Mouse (Mus musculus) kidney, postnatal 10 days (tissue): ENCODE data around the gene Pax7.

ENCODE experiments used
- DNase-seq: peaks from one replicate; pipeline ENCODE4 v3.0.0; 2021; ENCODE audit warnings: mixed read lengths

The Pax7 gene

DNA sequence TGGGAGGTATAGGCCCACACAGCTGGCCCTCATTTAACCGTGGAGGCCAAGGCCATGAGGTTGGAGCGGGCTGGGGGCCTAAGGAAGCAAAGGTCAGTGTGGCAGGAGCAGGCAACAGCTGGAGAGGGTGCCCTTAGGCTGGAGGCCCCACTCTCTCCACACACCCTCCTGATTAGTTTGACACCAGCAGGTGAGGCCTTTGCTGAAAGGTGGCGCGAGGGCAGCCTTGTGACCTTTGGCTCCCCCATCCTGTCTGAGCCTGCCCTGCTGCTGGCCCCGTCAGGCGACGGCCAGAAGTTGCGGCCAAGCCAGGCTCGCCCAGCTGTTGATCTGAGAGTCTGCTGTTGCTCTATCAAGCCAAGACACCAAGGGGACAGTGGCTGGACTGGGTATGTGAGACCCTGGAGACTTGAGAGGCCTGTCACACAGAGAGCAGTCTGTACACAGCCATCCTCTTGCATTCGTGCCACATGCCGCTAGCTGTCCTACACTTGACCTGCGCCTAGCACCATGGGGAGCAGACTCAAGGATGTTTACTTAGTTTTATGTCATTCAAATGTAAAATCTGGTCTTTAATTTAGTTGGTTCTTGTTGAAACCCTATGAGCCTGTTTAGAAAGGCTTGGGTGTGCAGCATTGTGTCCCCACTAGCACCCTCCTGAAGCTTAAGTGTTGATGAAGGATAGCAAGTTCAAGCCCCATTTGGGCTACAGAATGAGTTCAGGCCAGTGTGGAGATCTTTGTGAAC lies 86.0 kb downstream of the Pax7 start:
- peak; percentile 24 for DNase-seq

DNA sequence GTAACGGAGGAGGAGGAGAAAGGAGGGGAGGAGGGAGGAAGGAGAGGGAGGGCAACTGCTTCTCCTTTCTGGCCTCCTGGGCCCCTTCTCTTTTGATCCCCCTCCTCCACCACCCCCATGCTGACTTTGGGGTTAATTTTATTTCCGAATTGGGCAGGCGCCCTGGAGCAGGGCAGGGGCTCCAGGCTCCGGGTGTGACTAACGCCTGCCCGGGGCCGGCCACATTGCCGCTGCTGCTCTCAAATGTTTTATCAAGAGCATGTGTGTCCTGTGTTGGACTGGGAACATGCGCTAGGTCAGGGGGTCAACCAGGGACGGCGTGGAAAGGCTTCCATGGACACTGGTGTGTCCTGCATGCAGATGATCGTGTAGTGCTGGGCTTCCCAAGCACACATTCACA lies 87.2 kb downstream of the Pax7 start:
- DNase-seq: no peak

DNA sequence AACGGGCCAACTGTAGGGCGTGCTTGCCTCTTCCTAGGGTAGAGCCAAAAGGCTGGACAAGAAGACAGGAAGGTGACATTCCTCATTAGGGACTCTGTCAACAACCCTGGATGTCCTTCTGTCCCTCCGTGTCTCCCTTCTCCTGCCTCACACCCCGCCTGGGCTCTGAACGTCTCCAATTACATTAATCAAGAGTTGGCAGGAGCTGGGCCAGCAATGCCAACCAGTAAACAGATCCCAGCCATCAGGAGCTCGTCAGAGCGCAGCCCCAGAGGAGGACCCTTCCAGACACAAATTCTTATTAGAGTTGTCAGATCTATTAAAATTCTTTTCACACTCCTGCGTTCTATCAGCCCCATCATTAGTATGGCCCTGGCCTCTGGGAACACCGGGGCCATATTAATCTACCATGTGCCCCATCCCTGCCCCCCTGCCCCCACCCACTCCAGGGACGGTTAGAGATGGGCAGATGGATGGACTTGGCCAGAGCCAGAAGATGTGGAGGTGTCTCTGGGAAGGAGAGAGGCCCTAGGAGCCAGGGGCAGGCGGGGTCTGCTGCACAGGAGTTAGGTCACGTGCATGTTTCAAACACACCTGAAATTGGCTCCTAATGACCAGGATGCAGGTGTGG lies 88.4 kb downstream of the Pax7 start:
- no peak for DNase-seq

DNA sequence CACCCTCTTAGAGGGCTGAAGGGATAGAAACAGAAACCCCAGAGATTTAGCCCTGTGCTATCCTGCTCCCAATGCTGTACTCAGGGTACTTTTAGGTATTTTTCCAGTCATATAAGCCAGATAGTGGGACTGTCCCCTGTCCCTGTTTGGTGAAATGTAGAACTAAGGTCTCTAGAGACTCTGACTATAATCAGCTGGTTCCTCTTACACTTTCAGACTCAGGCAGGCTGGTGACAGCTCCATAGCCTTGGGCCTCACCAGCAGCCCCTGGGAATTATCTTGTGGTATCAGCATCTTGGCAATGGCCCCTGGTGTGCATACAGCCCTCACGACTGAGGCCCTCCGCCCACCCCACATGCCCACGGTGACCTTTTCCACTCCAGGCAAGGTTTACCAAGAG lies 89.7 kb downstream of the Pax7 start:
- no peak for DNase-seq

DNA sequence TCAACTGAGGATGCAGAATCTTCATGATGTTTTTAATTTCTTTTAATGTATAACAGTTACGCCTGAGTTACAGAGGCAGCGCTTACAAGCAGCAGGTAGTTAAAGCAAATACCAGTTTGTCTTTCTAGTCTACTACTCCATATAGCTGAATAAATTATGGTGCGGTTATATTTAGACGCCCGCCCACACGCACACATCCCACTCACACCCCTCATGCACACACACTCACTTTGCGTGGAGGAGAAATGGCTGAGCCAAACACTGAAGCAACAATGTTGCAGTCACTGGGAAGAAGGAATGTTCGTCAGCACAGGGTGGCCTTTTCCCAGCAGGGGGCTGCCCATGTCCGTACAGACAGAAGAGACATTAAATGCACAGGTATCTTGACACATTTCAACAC lies 96.3 kb downstream of the Pax7 start:
- no peak for DNase-seq

DNA sequence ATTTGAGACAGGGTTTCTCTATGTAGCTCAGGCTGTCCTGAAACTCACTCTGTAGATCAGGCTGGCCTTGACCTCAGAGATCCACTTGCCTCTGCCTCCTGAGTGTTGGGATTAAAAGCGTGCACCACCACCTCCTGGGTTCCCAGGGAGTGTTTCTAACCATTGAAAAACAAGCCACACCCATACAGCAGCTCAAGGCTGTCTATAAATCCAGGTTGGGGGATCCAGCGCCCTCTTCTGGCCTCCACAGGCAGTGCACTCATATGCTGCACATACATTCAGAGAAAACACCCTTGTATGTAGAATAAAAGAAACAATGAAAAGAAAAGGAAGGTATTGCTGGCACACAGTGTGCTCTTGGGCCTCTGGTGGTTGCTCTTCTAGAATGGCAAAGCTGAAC lies 106.2 kb downstream of the Pax7 start:
- no peak for DNase-seq

DNA sequence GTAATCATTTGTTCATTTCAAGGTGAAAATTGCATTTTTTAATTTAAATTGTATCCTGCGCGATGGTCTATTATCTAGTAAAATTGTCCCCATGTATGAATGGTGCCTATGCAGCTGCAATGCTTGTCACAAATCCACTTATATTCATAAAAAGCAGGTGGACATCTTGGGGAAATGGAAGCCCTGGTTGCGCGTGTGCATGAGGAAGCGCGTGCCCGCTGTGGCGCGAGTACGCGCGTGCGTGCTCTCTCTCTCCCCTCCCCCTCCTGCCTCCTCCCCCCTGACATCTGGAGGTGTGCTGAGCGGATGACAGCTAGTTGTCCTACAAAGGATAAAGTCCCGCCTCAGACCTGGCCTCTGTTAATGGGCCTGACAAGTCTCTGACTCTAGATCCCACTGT lies 107.9 kb downstream of the Pax7 start:
- no peak for DNase-seq

DNA sequence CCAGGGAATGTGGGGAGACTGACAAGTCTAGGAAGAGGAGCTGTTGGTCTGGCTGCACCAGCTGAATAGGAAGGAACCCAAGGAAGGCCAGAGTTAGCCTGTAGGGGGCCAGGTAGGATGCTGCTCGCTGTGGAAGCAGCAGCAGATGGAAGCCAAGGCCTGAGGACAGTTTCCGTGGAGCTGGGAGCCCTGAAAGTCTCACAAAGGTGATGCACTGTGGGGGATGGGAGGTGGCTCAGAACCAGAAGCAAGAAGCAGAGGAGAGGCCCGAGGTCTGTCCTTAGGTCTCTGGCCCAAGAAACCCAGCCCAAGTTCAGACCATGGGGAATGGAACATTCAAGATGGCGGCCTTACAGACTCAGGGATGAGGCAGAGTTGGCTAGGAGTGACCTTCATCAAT lies 109.0 kb downstream of the Pax7 start:
- no peak for DNase-seq

DNA sequence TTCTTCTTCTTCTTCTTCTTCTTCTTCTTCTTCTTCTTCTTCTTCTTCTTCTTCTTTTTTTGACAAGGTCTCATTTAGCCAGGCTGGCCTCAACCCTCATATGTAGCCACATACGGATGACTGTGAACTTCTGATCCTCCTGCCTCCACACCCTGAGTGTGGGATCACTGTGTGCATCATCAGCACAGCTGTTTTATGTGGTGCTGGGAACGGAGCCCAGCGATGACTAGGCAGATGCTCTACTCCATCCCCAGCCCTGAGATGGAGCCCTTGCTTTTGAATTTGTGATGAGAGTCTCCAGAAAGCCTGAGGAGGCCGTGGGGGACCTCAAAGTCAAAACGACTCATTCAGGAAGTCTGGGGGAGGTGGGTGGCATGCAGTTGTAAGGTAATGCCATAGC lies 114.3 kb downstream of the Pax7 start:
- no peak for DNase-seq

DNA sequence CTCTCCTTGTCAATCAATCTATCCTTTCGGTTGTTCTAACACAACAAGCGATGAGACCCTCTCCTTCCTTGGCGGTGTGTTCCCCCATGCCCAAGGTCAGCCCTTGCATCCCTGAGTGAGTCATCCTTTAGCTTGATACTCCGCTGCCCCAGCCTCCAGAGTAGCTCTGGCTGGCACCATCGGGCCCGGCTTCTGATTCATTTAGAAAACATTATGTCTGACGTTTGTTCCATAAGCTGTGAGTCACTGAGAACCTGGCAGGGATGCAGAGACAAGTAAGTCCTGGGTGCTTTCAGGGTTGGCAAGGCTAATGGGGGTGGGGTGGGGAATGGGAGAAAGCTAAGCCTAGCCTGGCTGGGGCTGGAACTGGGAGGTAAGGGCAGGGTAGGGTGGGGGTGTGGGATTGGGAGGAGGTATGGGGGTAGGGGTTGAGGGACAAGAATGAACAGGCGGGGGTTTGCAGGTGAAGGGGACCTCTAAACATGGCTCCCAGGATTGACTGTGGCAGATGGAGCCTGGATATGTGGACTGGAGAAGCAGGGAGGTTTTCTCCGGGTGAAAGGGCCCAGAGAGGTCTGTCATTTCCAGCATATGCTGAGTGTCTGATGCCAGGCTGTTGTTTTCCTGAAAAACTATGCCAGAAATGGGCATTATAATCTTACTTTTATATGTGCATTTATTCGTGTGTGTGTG lies 116.7 kb downstream of the Pax7 start:
- DNase-seq: no peak

DNA sequence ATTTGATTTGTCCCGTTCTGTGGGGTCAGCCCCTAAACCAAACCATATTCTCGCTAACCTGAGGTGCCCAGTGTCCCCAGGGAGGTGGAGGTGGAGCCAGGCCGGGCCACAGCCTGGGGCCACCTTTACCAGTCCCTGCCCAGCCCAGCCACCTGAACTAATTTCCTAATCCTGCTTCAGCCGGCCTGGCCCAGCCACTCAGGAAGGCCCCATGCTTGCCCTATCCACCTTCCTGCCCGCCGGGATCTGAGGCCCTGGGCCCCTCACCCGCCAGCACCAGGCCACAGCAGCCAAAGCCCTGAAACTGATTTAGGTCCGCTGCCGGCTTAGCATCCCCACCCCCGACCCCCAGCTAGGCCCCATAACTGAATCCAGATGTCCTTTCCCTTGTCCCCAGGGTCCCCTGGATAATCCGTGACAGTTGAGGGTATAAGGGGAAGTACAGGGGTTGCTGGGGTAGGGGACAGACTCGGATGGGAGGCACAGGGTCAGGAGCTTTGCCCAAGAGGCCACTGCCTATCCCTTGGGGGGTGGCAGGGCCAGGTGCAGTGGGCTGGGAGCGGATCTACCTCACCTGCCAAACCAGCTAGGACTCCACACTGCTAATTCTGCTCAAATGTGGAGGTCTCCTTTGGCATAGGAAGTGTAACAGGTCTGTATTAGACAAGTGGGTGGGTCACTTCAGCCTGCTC lies 117.9 kb downstream of the Pax7 start:
- DNase-seq: peak; percentile 12

DNA sequence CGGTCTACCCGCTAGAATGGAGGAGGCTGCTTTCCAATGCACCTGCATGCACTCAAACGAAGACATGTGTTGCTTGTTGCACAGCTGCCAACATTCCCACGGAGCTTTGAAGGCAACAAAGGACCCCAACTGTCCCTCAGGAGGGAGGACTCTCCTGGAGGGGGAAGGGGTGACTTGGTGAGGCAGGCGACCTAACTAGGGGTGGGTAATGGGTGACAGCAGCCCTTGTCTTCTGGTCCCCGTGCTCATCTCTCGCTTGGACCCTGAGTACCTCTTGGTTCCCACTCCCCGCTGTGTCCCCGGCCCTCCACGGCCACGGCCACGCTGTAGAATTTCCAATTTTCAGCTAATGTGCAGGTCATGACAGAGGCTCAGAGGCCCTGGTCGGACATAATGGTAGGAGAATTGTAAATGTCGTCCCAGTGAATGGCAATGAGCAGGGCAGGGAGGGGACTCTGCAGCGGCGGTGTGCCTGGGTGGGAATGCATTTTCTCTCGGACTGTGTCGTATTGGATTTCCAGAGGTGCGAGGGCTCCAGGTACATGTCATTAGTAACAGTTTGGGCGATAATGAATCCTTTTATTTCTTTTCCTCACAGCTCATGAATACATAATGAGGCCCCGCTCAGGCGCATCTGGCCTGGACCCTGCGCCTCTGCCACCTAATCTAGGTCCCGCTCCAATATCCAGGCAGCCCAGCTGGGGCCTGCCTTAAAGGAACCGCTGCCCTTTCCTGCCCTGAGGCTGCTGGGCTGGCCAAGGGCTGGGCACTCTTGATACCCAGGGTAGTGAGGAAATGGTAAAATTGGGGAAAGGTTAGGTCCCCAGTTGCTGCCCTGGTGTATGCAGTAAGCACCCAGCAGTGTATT lies 122.6 kb downstream of the Pax7 start:
- no peak for DNase-seq

DNA sequence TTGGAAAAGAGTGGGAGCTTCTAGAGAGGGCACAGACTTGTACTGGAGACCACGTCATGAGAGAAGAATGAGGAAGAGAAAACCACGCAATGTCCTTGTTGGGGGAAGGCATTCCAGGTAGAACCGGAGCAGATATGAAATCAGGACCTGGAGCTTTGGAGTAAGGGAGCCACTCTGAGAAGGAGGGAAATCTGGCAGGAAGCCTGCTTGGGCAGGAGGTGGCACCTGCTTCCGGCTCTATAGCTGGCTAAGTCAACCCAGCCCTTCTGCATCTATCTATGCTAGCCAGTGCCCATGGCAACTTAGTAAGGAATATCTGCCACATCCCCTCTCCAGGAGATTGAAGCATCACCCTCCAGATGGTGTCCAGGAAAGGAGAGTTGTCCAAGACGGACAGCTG lies 127.3 kb downstream of the Pax7 start:
- DNase-seq: no peak

DNA sequence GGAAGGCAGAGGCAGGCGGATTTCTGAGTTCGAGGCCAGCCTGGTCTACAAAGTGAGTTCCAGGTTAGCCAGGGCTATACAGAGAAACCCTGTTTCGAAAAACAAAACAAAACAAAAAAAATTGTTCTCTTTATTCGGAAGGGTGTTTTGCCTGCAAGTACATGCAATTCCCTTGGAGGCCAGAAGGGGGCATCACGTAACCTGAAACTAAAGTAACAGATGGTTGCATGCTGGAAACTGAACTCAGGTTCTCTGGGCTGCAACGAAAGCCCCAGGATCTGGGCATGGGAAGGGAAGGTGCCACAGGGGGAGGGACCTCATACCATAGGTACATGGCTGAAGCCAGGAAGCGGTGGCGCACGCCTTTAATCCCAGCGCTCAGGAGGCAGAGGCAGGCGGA lies 129.9 kb downstream of the Pax7 start:
- no peak for DNase-seq

DNA sequence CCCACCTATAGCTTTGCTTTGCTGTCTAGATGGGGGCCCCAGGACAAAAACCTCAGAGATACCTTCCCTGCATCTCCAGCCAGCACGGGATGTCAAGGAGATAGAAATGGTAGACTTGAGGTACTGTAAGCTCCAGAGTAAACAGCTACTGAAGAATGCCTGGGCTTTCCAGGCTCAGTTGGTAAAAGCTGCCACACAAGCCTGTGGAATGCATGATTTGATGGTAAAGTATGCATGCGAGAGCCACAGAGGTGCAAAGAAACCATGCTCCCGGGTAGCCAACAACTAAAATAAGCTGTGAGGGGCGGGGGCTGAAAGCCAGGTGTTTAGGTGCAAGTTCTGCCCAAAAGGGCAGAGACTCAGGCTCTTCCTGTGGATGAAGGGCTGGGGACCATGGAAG lies 130.4 kb downstream of the Pax7 start:
- no peak for DNase-seq

DNA sequence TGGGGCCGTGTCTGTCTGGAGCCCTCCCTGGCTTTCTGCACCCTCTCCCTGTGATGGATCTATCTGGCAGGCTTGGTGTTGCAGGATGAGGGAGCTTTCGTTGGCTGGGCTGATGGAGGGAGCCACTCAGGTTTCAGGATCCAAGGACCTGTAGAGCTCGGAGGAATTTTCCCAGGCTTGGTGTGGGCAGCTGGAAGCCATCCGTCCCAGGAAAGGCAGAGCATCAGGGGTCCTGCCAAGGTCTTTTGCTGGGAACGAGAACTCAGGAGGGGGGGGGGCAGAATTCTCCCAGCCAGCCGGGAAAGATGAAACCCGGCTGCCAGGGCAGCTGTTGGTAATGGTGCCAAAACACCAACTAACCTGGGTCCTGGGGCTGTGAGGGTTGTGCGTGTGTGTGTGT lies 134.7 kb downstream of the Pax7 start:
- no peak for DNase-seq

DNA sequence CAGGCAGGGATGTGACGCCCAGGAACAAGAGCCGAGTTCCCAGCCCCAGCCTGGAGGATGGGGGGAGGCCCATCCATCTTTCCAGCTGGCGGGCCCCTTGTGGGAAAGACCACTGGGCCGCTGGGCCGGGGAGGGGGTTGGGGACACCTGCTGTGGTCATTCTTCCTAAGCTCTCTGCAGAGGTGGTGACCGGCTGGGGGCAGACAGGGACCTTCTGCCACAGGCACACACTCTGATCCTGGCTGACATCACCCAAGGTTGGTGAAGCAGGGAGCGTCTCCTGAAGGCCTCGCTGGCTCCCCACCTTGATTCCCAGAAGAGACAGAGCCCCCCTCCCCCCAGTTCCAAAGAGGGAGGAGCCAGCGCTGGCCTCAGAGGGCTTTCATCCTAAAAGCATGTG lies 135.6 kb downstream of the Pax7 start:
- DNase-seq: no peak

DNA sequence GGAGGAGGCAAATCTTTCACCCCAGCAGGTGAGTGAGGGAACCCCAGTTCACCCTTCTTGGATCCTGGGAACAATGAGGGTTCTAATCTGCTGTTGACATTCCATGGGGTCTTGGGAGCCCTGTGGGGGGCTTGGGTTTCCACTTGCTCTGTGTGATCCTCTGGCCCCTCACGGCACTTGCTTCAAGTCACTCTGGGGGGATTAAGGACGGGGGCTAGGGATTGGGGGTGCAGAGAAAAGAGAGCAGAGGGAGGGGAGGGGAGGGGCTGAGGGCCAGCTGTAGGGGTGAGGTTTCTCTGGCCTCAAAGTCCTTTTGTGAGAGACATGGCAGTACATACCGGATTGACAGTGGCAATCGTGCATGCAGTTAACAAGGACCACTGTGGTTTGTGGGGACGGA lies 140.0 kb downstream of the Pax7 start:
- DNase-seq: no peak

DNA sequence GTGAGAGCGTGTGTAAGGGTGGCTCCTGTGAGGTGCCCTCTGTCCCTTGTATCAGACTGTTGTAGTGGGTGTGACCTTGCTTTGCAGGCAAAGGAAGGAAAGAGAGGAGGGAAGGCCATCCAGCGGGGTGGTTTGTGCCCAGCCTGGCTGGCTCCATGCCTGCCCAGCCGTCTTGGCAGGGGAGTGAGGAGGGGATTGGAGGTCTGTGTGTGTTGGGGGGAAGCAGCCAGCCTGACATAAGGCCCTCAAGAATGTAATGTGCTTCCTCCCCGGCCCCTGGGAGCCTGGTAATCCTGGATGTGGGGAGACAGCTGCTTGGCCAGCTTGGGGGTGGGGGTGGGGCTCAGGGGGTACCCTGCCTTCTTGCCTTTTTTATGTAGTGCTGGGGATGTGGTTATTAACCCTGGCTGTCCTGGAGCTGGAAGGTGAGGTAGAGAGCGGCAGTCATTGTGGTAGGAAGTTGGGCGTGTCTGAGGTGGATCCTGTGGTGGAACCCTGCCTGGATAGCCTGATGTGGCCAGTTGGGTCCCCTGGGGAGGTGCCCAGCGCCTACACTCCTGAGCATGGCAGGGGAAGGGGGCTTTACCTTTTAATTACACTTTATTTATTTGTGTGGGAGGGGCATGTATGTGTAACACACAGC lies 143.6 kb downstream of the Pax7 start:
- no peak for DNase-seq

DNA sequence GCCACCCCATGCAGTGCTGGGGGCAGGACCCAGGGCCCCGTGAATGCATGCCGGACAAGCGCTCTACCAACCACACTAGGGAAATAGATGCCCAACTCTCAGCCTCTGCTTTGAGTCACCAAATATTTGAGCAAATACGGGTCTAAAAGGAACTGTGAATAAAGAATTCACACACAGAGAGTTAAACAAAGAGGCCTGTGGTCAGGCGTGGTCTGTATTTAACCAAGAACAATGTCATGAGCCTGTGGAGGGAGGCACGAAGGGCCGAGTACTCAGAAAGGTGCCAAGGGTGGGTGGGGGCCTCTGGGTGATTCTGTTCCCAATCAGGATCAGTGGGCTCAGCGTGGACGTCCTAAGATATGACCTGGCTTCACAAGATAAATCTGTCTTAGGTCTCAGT lies 145.3 kb downstream of the Pax7 start:
- no peak for DNase-seq
